Mouse (Mus musculus) embryonic facial prominence, embryonic 10.5 days (tissue): ENCODE results near the gene Rnf39. TPM values are rescaled to one million over a fixed set of nuclear protein-coding genes. Genes with fewer than 3 reads are reported as not detected.

Experiments used
- DNase-seq: peaks from one replicate; pipeline ENCODE4 v3.0.0-alpha.2; 2017; ENCODE audit warnings: low spot score
- H3K27ac ChIP-seq: fragments of 300-500 bp; sonication (generic); replicated peaks from 2 replicates; pipeline ENCODE4 v1.5.1; 2016; ENCODE audit warnings: mild to moderate bottlenecking
- H3K27me3 ChIP-seq: fragments of 300-500 bp; sonication (generic); replicated peaks from 2 replicates; pipeline ENCODE4 v1.6.1; 2016; ENCODE audit warnings: low read depth, mild to moderate bottlenecking; ENCODE audit not compliant: poor library complexity, severe bottlenecking
- H3K36me3 ChIP-seq: fragments of 300-500 bp; sonication (generic); replicated peaks from 2 replicates; pipeline ENCODE4 v1.6.1; 2016; ENCODE audit warnings: mild to moderate bottlenecking, moderate library complexity
- H3K4me1 ChIP-seq: fragments of 300-500 bp; sonication (generic); 2 replicates; pipeline ENCODE4 v1.6.1; 2016
- H3K4me3 ChIP-seq: fragments of 300-500 bp; sonication (generic); 2 replicates; pipeline ENCODE4 v1.5.1; 2016; ENCODE audit warnings: mild to moderate bottlenecking, moderate library complexity
- H3K9me3 ChIP-seq: fragments of 300-500 bp; sonication (generic); 2 replicates; pipeline ENCODE4 v1.6.1; 2016; ENCODE audit warnings: mild to moderate bottlenecking
- WGBS: fragments of 180-500 bp; shearing (Covaris S2); methylation state at CpG from one replicate; pipeline ENCODE4 v1.1.7; 2016; 5-methylcytosine and 5-hydroxymethylcytosine counted together
- polyA plus RNA-seq: library from polyadenylated mRNA; unstranded; fragments of >200 nt; fragmentation: Nextera tagmentation; extraction: Ambion mirVana; gene quantifications from 2 replicates; pipeline ENCODE4 v1.2.1, GENCODE M21; 2016

Rnf39 gene
- polyA plus RNA-seq, 1 experiment from 2014 or later: not detected

DNA sequence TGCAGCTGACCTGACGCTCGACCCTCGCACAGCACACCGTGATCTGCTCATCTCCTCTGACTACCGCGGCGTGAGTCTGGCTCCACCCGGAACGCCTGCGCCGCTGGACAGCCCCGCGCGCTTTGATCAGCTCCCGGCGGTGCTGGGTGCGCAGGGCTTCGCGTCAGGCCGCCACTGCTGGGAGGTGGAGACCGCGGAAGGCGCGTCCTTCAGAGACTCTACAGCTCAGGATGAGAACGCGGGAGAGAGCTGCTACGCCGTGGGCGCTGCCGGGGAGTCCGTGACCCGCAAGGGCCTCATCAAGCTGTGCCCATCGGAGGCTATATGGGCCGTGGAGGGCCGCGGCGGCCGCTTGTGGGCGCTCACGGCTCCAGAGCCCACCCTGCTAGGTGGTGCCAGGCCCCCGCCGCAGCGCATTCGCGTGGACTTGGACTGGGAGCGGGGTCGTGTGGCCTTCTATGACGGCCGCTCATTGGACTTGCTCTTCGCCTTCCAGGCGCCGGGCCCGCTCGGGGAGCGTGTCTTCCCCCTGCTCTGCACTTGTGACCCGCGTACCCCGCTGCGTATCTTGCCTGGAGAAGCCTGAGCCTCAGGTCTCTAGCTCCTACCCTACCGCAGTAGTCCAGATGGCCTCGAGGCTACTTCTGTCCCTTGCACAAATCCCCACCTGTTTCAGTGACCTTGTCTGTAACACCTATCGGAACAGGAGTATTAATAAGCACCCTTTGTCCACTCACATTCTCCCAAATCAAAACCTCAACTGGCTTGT is 4.5 kb downstream of the Rnf39 start:
- WGBS: under 1% methylated on average over 62 of the region's 62 CpGs
- peak overlapping the region; percentile 61 for H3K4me3 ChIP-seq
- no peaks in the 10 kb centered on the region for H3K9me3 ChIP-seq
- H3K36me3 ChIP-seq: peaks cover 14% of the 10 kb centered on the region
- H3K4me1 ChIP-seq: peaks cover 41% of the 10 kb centered on the region
- peak overlapping the region; percentile 78 for H3K27ac ChIP-seq
- DNase-seq: peak; percentile 76
- H3K27me3 ChIP-seq: peaks cover 72% of the 10 kb centered on the region

DNA sequence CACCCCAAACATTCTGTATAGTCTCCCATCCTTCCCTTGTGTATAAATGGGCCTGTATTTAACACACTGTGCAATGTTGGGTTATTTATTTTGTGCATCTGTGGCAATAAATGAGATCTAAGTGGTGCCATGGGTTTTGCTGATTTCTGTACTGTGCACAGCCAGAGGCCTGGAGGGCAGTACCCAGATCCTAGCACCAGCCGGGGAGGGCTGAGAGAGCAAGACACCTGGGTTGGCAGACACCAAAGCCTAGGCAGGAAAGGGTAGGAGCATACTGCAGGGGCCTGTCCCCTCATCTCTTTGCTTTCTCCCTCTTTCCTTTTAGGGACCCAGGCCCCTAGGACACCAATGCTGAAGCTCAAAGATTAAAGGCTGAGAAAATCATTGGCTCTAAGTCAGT is 5.6 kb downstream of the Rnf39 start:
- H3K27me3 ChIP-seq: peaks cover 61% of the 10 kb centered on the region
- H3K27ac ChIP-seq: no peak overlapping the region
- peaks cover 34% of the 10 kb centered on the region for H3K4me1 ChIP-seq
- 83% methylated on average over 1 of the region's 1 CpGs for WGBS
- H3K4me3 ChIP-seq: no peak overlapping the region
- H3K36me3 ChIP-seq: peaks cover 17% of the 10 kb centered on the region
- no peak for DNase-seq
- no peaks in the 10 kb centered on the region for H3K9me3 ChIP-seq

DNA sequence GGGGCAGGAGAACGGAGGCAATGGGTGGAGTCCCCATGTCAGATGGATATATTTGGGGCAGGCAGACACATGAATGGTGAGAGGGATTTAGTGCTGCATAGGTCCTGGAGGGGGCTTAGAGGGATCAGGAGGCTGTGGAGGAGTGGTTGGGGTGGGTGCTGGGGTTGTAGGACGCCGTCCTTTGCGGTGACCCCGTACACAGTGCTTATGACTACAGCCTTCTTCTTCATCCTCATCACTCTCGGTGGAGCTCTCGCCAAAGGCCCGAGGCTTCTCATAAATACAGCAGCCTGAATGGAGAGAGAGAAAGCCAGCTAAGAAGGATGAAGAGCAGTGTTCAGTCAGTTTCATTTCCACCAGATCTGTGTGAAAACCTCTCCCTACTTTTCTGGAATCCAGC is 6.5 kb downstream of the Rnf39 start:
- 91% methylated on average over 8 of the region's 8 CpGs for WGBS
- H3K4me1 ChIP-seq: peaks cover 29% of the 10 kb centered on the region
- no peak overlapping the region for H3K27ac ChIP-seq
- H3K9me3 ChIP-seq: no peaks in the 10 kb centered on the region
- peaks cover 26% of the 10 kb centered on the region for H3K36me3 ChIP-seq
- no peak overlapping the region for H3K4me3 ChIP-seq
- H3K27me3 ChIP-seq: peaks cover 51% of the 10 kb centered on the region
- no peak for DNase-seq

DNA sequence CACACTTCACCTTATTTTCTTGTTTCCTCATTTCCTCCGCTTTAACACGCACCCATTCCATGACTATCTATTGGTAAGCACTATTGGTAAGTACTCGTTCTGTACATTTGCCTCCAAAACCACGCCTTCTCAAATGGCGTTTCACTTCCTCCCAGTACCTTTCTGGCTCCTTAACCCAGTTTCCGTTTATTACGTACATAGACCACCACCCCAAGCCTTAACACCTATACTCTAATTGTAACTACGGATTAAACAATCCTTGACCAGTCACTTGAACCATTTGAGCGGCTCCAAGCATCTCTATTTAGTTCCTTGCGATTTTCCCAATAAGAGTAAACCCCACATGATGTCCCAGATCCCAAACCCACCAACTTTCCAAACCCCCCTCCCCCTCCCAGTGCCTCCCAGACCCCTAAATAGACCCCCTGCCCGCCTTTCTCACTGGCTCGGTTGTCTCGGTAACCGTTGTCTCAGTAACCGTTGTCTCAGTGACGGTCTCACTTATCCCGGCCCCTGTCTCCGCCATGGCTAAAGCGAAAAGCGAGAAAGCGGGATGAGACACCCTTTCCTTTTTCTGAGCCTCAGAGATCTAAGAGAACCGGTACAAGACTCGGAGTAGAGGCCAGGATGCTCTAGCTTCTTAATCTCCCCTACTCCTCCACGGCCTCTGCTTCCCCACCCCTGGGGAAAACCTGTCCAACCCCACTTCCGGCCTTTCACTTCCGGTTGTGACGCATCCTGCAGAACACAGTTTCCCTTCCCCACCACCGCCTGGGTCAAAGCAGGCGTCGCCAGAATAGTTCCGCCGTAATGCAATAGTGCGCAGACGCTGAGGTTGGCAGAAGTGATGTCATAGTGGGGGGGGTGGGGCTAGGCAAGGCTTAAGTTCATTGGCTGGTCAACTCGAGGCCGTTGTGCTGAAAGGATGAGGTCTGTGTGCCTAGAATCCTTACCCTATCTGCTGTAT is 8.5 kb downstream of the Rnf39 start, which contains the start of gene Ppp1r11:
Ppp1r11 (minus strand) TSS at position 761 of the 967 bp plus-strand sequence.
- Histone ChIP-seq H3K9me3 (no peaks in the 10 kb centered on the region), H3K4me1 (peaks cover 27% of the 10 kb centered on the region), H3K27me3 (peaks cover 31% of the 10 kb centered on the region), H3K36me3 (peaks cover 45% of the 10 kb centered on the region), H3K4me3 (peak within 1 kb of the TSS; percentile 83), H3K27ac (peak within 1 kb of the TSS; percentile 87)
- 4% methylated on average over 36 of the region's 36 CpGs for WGBS
- DNase-seq: peak; percentile 98

DNA sequence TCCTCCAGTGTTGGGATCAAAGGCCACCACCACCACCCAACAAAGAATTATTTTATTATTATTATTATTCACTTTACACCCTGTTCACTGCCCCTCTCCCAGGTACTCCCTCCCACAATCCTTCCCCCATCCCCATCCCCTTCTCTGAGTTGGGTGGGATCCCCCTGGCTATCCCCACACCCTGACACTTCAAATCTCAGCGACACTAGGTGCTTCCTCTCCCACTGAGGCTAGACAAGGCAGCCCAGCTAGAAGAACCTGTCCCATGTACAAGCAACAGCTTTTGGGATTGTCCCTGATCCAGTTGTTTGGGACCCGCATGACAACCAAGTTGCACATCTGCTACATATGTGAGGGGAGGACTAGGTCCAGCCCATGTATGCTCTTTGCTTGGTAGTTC is 9.9 kb downstream of the Rnf39 start:
- peaks cover 17% of the 10 kb centered on the region for H3K4me1 ChIP-seq
- peaks cover 18% of the 10 kb centered on the region for H3K27me3 ChIP-seq
- no peak for DNase-seq
- peaks cover 51% of the 10 kb centered on the region for H3K36me3 ChIP-seq
- WGBS: 81% methylated on average over 2 of the region's 2 CpGs
- no peak overlapping the region for H3K27ac ChIP-seq
- no peaks in the 10 kb centered on the region for H3K9me3 ChIP-seq
- H3K4me3 ChIP-seq: no peak overlapping the region

DNA sequence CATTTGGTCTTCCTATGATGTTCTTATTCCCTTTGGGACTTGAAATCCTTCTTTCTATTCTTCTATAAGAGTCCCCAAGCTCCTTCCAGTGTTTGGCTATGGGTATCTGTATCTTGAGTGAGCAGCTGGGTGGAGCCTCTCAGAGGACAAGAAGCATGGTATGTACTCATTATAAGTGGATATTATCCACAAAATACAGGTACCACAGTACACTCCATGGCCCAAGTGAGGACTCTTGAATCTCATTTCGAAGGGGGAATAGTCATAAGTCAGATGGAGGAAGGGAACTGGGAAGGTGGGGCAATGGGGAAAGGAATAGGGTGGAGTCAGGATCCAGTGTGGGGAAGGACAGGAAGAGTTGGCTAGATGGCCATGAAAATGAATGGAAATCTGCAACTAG is 10.3 kb downstream of the Rnf39 start:
- H3K36me3 ChIP-seq: peaks cover 51% of the 10 kb centered on the region

DNA sequence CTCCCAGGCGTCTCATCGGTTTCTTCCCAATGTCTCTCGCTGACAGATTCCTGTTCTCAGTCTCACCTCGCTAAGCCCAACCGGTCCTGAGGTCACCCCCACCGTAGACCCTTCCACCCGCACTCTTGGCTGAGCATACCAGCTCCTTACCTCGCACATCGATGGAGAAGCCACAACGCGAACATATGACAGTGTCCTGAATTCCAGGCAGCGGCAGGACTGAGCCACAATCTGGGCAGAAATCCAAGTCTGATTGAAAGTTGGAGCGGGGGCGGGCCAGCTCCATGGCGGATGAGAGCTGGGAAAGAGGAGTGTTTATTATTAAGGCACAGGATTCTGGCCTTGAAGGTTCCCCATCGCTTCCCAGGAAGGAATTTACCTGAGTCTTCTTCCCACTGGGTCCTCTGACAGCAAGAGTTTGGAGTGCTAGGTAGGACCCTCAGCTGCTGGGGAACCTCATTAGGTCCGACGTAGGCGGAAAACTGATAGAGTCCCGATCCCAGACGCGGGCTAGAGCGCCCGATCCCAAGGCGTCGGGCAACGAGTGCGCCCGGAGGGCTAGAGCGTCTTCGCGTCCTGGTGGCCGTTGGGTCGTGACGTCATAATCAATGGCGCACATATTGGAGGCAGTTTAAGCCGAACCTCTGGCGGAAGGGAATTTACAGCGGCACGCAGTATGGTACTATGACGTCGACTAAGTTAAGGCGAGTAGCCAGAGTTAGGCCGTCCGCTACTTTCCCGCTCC is 15.5 kb downstream of the Rnf39 start, which contains the start of the genes Znrd1 and Znrd1as:
Znrd1 (minus strand) TSS at position 561 of the 745 bp plus-strand sequence.
Znrd1as (plus strand) TSS at position 594 of the 745 bp plus-strand sequence.
- Histone ChIP-seq H3K9me3 (no peaks in the 10 kb centered on the region), H3K4me3 (peak within 1 kb of the TSS; percentile 76), H3K27me3 (no peaks in the 10 kb centered on the region), H3K4me1 (peaks cover 16% of the 10 kb centered on the region), H3K36me3 (peaks cover 35% of the 10 kb centered on the region), H3K27ac (peak within 1 kb of the TSS; percentile 90)
- DNase-seq: peak; percentile 96
- WGBS: under 1% methylated on average over 46 of the region's 46 CpGs

More for the DNA sequence above, 10.3 kb downstream of the Rnf39 start:
- no peak overlapping the region for H3K27ac ChIP-seq
- H3K4me1 ChIP-seq: peaks cover 17% of the 10 kb centered on the region
- DNase-seq: no peak
- peaks cover 13% of the 10 kb centered on the region for H3K27me3 ChIP-seq
- 70% methylated on average over 1 of the region's 1 CpGs for WGBS
- no peak overlapping the region for H3K4me3 ChIP-seq
- no peaks in the 10 kb centered on the region for H3K9me3 ChIP-seq

DNA sequence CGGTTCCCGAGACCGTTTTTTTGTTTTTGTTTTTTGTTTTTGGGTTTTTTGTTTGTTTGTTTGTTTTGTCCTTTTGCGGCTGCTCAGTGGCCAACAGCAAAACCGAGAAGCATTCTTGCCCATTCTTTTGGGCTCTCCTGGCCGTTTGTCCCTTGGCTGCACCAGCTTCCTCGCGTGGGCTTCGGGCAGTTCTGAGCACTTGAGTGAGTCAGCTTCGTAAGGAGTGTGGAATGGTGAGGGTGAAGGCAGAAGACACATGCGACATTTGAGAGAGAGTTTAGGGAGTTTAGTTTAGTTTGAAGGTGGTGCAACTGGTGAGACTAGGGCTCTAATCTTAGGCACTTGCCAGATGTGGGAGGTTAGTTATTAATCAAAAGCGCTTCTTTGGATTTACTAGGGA is 16.2 kb downstream of the Rnf39 start:
- WGBS: 12% methylated on average over 12 of the region's 12 CpGs
- Histone ChIP-seq H3K27me3 (no peaks in the 10 kb centered on the region), H3K36me3 (peaks cover 28% of the 10 kb centered on the region), H3K9me3 (no peaks in the 10 kb centered on the region), H3K4me1 (peaks cover 16% of the 10 kb centered on the region), H3K4me3 (peak overlapping the region; percentile 76), H3K27ac (peak overlapping the region; percentile 90)
- no peak for DNase-seq

DNA sequence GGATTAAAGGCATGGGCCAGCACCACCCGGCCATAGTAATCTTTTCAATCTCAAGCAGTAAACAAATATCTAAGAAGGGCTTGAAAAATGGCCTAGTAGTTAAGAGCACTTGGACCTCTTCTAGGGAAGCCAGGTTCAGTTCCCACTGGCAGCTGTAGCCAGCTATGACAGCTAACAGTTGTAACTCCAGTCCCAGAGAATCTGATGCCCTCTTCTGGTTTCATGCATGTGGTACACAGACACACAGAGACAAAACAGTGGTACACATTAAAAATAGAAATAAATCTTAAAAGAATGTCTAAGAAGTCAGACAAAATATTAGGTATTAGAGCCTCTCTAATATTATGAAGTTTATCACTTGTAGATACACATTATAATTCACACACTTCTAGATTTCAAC is 18.4 kb downstream of the Rnf39 start:
- Histone ChIP-seq H3K9me3 (no peaks in the 10 kb centered on the region), H3K4me1 (peaks cover 16% of the 10 kb centered on the region), H3K4me3 (no peak overlapping the region), H3K36me3 (peaks cover 8% of the 10 kb centered on the region; the same call in 1 of the 2 replicates), H3K27ac (no peak overlapping the region), H3K27me3 (no peaks in the 10 kb centered on the region)
- no peak for DNase-seq
- 80% methylated on average over 1 of the region's 1 CpGs for WGBS

DNA sequence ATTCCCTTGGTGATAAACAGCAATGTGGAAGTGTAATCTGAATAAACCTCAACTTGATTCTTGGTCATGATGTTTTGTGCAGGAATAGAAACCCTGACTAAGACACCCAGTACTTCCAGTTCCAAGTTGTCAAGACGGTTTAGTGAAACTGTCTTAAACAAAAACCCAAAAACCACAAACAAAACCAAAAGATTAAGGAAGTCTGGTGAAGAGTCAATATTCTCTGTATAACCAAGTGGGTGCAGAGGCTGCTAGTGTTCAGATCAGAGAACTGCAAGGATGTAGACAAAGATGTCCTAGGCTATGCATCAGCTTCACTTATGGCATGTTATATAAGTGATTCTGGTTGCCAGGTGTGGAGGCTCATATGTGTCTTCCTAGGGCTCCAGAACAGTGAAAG is 24.2 kb downstream of the Rnf39 start:
- no peaks in the 10 kb centered on the region for H3K36me3 ChIP-seq
- no peaks in the 10 kb centered on the region for H3K9me3 ChIP-seq
- H3K4me1 ChIP-seq: no peaks in the 10 kb centered on the region
- WGBS: 86% methylated on average over 1 of the region's 1 CpGs
- H3K27me3 ChIP-seq: no peaks in the 10 kb centered on the region
- no peak for DNase-seq
- no peak overlapping the region for H3K27ac ChIP-seq
- no peak overlapping the region for H3K4me3 ChIP-seq

DNA sequence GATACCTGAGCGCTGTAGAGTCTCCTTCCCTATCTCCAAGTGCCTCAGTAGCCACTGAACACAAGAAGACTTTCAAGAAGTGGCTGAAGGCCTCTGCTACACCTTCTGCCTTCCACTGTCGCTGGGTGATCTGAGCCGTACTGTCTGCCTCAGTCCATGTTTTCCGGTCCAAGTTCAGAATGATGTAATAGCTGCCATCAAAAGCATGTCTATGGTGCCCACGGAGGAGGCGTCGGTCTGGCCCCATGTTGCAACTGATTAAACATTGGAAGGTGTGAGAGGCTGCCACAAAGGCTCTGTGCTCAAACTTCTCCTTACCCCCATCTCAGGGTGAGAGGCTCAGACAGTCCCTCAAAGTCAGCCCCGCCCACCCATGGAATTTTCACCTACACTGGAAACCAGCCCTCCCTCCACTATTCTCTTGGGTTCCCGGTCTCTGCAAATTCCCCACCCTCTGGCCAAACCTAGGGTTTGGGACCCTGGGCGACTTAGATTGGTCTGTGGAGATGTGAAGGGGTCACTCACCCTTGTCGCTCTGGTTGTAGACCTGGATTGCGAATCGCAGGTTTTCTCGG is 27.7 kb downstream of the Rnf39 start:
- no peaks in the 10 kb centered on the region for H3K4me1 ChIP-seq
- H3K36me3 ChIP-seq: no peaks in the 10 kb centered on the region
- H3K27me3 ChIP-seq: no peaks in the 10 kb centered on the region
- WGBS: 87% methylated on average over 14 of the region's 14 CpGs
- H3K9me3 ChIP-seq: no peaks in the 10 kb centered on the region
- no peak overlapping the region for H3K27ac ChIP-seq
- DNase-seq: no peak
- H3K4me3 ChIP-seq: no peak overlapping the region
